8 mouse cellular contexts compared by ENCODE assay signal in the genomic region with DNA sequence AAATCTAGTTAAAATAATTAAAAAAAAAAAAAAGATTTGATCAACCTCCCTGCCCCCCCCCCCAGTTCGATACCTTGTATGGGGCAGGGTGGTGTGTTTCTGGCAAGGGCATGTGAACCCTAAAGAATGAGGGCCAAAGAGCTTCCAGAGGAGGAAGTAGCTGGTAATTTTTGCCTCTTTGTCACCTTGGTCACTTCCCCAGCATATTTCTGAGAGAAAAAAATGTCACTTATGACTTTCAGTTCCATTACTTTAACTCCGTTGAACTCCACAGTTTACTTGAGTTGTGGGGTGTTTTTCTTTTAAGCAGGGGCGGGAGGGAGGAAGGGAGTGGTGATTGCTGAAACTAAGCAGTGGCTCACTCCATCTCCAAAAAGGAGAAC. TPM values are rescaled to one million over a fixed set of nuclear protein-coding genes. Genes with fewer than 3 reads are reported as not detected.
DNase-seq lines count a peak whose midpoint lies in the region; ATAC-seq and TF ChIP-seq lines count a peak whose summit lies in the region.

No protein-coding gene starts in this region.

- TF ChIP-seq POLR2A in limb, embryonic 14.5 days (IDR thresholded peaks at IDR 0.05; ENCODE audit: borderline replicate concordance, extremely low read depth, insufficient read depth, insufficient read length): no peak

- H3K27me3 ChIP-seq in heart, embryonic 10.5 days (ENCODE audit: insufficient read depth, poor library complexity, severe bottlenecking): no peaks in the 10 kb centered on the region
- H3K27me3 ChIP-seq in limb, embryonic 14.5 days (ENCODE audit: control insufficient read depth, insufficient read depth, low read length): no peaks in the 10 kb centered on the region
- no peaks in the 10 kb centered on the region for H3K27me3 ChIP-seq in midbrain, postnatal 0 days (ENCODE audit: insufficient read depth, low read length)

- peak overlapping the region; percentile 58 for H3K4me3 ChIP-seq in heart, embryonic 10.5 days
- H3K4me3 ChIP-seq in limb, embryonic 14.5 days (replicated peaks; ENCODE audit: low read length): peak overlapping the region; percentile 44
- H3K4me3 ChIP-seq in midbrain, postnatal 0 days (ENCODE audit: low read depth, low read length): peak overlapping the region; percentile 44

- H3K9ac ChIP-seq in limb, embryonic 14.5 days (ENCODE audit: low read depth, low read length, severe bottlenecking): peak overlapping the region; percentile 66
- H3K9ac ChIP-seq in midbrain, postnatal 0 days (replicated peaks; ENCODE audit: low read length, poor library complexity, severe bottlenecking): no peak overlapping the region; the same call in 1 of the 2 replicates

- peak; percentile 16 for ATAC-seq in activated CD4-positive, CD25-positive, alpha-beta regulatory T cell, adult 4 months
- no peak for ATAC-seq in limb, embryonic 14.5 days (ENCODE audit: low FRiP score, low read depth)
- 0 out of 2 replicates have a peak, but pooled peaks have one; percentile 9 for ATAC-seq in midbrain, postnatal 0 days (ENCODE audit: low FRiP score)

- peak overlapping the region; percentile 90 for H3K27ac ChIP-seq in heart, embryonic 10.5 days
- peak overlapping the region; percentile 87 for H3K27ac ChIP-seq in limb, embryonic 14.5 days (replicated peaks; ENCODE audit: low read depth, low read length)
- H3K27ac ChIP-seq in midbrain, postnatal 0 days (ENCODE audit: low read depth, low read length): peak overlapping the region; percentile 82

- no peak for DNase-seq in heart, embryonic 10.5 days (ENCODE audit: low spot score)
- DNase-seq in heart, adult 11 months: no peak
- DNase-seq in forelimb bud, embryonic 11.5 days (ENCODE audit: low read depth, low spot score): peak; percentile 11
- DNase-seq in limb, embryonic 14.5 days (ENCODE audit: low spot score): peak; percentile 8
- DNase-seq in midbrain, postnatal 0 days (ENCODE audit: low spot score): peak; percentile 1
- no peak for DNase-seq in layer of hippocampus, adult 9-10 months (ENCODE audit: low spot score)
- DNase-seq in layer of hippocampus, postnatal 10 days (ENCODE audit: low spot score in 2 of 2): no peak

- no peaks in the 10 kb centered on the region for H3K9me3 ChIP-seq in heart, embryonic 10.5 days
- H3K9me3 ChIP-seq in limb, embryonic 14.5 days (ENCODE audit: control insufficient read depth, low read length): no peaks in the 10 kb centered on the region
- H3K9me3 ChIP-seq in midbrain, postnatal 0 days (ENCODE audit: low read length): no peaks in the 10 kb centered on the region

- H3K36me3 ChIP-seq in heart, embryonic 10.5 days: peaks cover 8% of the 10 kb centered on the region; the same call in 1 of the 2 replicates
- H3K36me3 ChIP-seq in limb, embryonic 14.5 days (ENCODE audit: control insufficient read depth, insufficient read depth, low read length): no peaks in the 10 kb centered on the region
- H3K36me3 ChIP-seq in midbrain, postnatal 0 days (ENCODE audit: insufficient read depth, low read length): no peaks in the 10 kb centered on the region

- 9% methylated on average over 3 of the region's 3 CpGs for WGBS in heart, embryonic 10.5 days
- 25% methylated on average over 3 of the region's 3 CpGs for WGBS in limb, embryonic 14.5 days
- 19% methylated on average over 3 of the region's 3 CpGs for WGBS in midbrain, postnatal 0 days

- H3K4me1 ChIP-seq in heart, embryonic 10.5 days: peaks cover 3% of the 10 kb centered on the region; the same call in 1 of the 2 replicates
- H3K4me1 ChIP-seq in limb, embryonic 14.5 days (ENCODE audit: control insufficient read depth, insufficient read depth, low read length): no peaks in the 10 kb centered on the region; the same call in 1 of the 2 replicates
- no peaks in the 10 kb centered on the region for H3K4me1 ChIP-seq in midbrain, postnatal 0 days (ENCODE audit: insufficient read depth, low read length)

- H3K4me2 ChIP-seq in limb, embryonic 14.5 days (replicated peaks; ENCODE audit: low read depth, low read length, severe bottlenecking): peak overlapping the region; percentile 45
- peak overlapping the region; percentile 40 for H3K4me2 ChIP-seq in midbrain, postnatal 0 days (ENCODE audit: low read depth, low read length, poor library complexity, severe bottlenecking)

- no peak for TF ChIP-seq CTCF in midbrain, postnatal 0 days (IDR thresholded peaks at IDR 0.05)

RNA-seq across cellular contexts. Expression of a gene that starts 9.4 kb away (rescaled TPM):
- polyA plus RNA-seq in heart, embryonic 10.5 days (2016; fragmentation: Nextera tagmentation; extraction: Ambion mirVana): 8.8 and 10.5 TPM in 2 replicates
- polyA plus RNA-seq in activated CD4-positive, CD25-positive, alpha-beta regulatory T cell, adult 4 months (2017; shearing (Covaris generic)): 10 to 100 TPM; 20.1 to 21.4 TPM
- 32.3 and 32.6 TPM in 2 replicates for polyA plus RNA-seq in limb, embryonic 14.5 days (2012; rRNA removed)
- 14.9 and 16.7 TPM in 2 replicates for polyA plus RNA-seq in limb, embryonic 14.5 days (2014; fragmentation: Nextera tagmentation; extraction: Ambion mirVana)
- total RNA-seq in midbrain, postnatal 0 days (2014; rRNA removed): 28.2 and 42.7 TPM in 2 replicates
- 8.7 and 11.8 TPM in 2 replicates for polyA plus RNA-seq in midbrain, postnatal 0 days (2015; fragmentation: Nextera tagmentation; extraction: Ambion mirVana)
- 10 to 100 TPM; 43.1 to 48.9 TPM for total RNA-seq in layer of hippocampus, postnatal 10 days (2021)

Comparison
In these comparisons a context has a peak if more than half of its experiments do, and no peak if none do; other contexts are left out.
1. DNase-seq: peak in forelimb bud, embryonic 11.5 days (single experiment), limb, embryonic 14.5 days (single experiment) and midbrain, postnatal 0 days (single experiment); none in heart, embryonic 10.5 days (single experiment), heart, adult 11 months (single experiment), layer of hippocampus, adult 9-10 months (single experiment) and layer of hippocampus, postnatal 10 days (0 of 2).
2. Peak in every context shown above with its lines, with median percentiles within 50 percentile points of each other: H3K27ac ChIP-seq and H3K4me3 ChIP-seq.